Mouse (Mus musculus) hindbrain, embryonic 10.5 days (tissue): ENCODE data around the gene Dnajc10. TPM values are rescaled to one million over a fixed set of nuclear protein-coding genes. Genes with fewer than 3 reads are reported as not detected.

Experiments
- DNase-seq: peaks from one replicate; pipeline ENCODE4 v3.0.0-alpha.2; 2017; ENCODE audit warnings: low spot score
- H3K27ac ChIP-seq: fragments of 300-500 bp; sonication (generic); 2 replicates; pipeline ENCODE4 v1.5.1; 2016; ENCODE audit warnings: mild to moderate bottlenecking, moderate library complexity
- H3K27me3 ChIP-seq: fragments of 300-500 bp; sonication (generic); 2 replicates; pipeline ENCODE4 v1.6.1; 2016; ENCODE audit warnings: mild to moderate bottlenecking; ENCODE audit not compliant: poor library complexity, insufficient read depth, severe bottlenecking
- H3K36me3 ChIP-seq: fragments of 300-500 bp; sonication (generic); 2 replicates; pipeline ENCODE4 v1.6.1; 2016; ENCODE audit warnings: mild to moderate bottlenecking, moderate library complexity
- H3K4me1 ChIP-seq: fragments of 300-500 bp; sonication (generic); replicated peaks from 2 replicates; pipeline ENCODE4 v1.6.1; 2016; ENCODE audit warnings: mild to moderate bottlenecking
- H3K4me3 ChIP-seq: fragments of 300-500 bp; sonication (generic); 2 replicates; pipeline ENCODE4 v1.5.1; 2016; ENCODE audit warnings: mild to moderate bottlenecking, moderate library complexity
- H3K9me3 ChIP-seq: fragments of 300-500 bp; sonication (generic); 2 replicates; pipeline ENCODE4 v1.6.1; 2016; ENCODE audit warnings: mild to moderate bottlenecking, moderate library complexity
- WGBS: fragments of 180-500 bp; shearing (Covaris S2); methylation state at CpG from one replicate; pipeline ENCODE4 v1.1.7; 2016; 5-methylcytosine and 5-hydroxymethylcytosine counted together
- polyA plus RNA-seq: library from polyadenylated mRNA; unstranded; fragments of >200 nt; fragmentation: Nextera tagmentation; extraction: Ambion mirVana; gene quantifications from 2 replicates; pipeline ENCODE4 v1.2.1, GENCODE M21; 2016

Dnajc10 gene
- polyA plus RNA-seq = 74.3 and 83.8 TPM in 2 replicates

DNA sequence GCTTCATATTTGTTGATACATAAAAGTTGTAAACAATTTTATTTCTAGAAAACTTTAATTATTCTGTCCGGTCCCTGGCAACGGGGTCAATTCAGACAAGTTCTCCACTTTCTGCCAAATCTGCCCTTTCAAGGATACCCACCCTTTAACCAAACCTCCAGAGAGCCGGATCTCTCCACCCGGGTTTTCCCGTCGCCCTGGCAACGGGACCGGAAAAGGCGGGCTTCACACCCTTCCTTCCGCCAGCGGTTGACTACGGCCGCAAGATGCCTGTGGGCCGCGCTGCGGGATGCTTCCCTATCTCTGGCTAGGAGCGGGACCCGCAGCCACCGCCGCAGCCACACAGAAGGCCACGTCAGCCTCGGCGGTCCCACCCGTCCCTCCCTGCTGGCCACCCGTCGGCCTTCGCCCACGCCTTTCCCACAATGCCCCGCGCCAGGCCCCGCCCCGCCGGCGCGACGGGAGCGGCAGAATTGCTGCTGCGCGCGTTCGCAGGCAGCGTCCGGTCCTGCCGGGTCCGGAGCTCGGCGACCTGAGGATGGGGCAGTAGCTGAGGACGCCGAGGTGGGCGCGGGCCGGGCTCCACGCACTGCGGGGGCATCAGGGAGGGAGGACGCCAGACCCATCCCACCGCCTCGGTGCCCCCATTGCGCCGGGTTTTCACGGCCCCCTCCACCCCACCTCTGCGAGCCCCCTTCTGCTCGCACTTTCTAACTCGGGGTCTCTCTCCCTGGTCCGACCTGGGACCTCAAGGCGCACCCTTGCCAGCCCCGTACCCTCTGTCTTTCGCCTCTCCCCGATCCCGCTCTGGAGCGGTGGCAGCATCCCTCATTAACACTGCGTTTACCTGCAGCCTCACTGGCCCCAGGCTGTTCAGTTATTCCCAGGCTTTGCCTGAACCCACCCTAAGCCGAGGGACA is at the start of gene Dnajc10:
Gene Dnajc10 (plus strand): TSS at position 225 of the 920 bp plus-strand sequence.
- Histone ChIP-seq H3K36me3 (peaks cover 31% of the 10 kb centered on the region), H3K4me3 (peak within 1 kb of the TSS; percentile 89), H3K27me3 (no peaks in the 10 kb centered on the region), H3K27ac (peak within 1 kb of the TSS; percentile 98), H3K9me3 (no peaks in the 10 kb centered on the region), H3K4me1 (peaks cover 20% of the 10 kb centered on the region)
- DNase-seq = peak; percentile 95
- WGBS = under 1% methylated on average over 72 of the region's 72 CpGs

DNA sequence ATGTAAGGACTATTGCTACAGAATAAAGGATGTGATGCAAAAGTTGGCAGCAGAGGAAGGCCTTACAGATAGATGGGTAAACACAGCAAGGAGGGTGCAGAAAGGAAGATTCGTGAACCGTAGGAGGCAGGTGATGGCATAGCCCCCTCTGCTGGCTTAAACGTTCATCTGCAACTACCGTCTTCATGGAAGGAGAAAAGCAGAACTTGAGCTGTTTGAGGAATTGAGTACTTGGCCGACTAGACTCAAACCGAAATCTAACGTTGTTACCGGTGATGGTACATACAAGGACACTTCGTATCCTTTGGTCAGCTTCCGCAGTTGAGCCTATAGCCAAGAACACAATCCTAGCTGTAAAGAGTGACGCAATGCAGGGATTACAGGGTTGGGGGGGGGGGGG is 48.4 kb upstream of the Dnajc10 start:
- 24% methylated on average over 11 of the region's 11 CpGs for WGBS
- Histone ChIP-seq H3K27me3 (no peaks in the 10 kb centered on the region), H3K4me3 (no peak overlapping the region; the same call in 1 of the 2 replicates), H3K4me1 (no peaks in the 10 kb centered on the region), H3K27ac (no peak overlapping the region), H3K36me3 (no peaks in the 10 kb centered on the region), H3K9me3 (no peaks in the 10 kb centered on the region)
- DNase-seq = peak; percentile 68

DNA sequence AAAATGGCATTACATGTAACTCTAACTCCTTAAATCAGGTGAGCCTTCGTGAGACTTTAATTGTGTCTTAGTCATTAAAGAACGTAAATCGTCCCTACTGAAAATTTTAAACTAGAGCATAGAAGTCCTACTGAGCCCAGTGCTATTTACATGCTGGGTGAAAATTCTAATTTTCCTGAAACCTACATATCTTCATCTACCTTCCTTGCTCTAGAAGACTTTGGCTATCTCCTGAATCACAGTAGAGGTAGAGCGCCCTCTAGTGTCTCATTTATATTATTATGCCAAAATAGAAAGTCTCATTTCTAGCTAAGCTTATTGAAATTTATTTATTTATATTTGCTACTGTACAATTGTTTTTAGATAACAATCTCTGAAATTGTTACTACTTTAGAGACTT is 47.2 kb upstream of the Dnajc10 start:
- DNase-seq = no peak
- Histone ChIP-seq H3K4me3 (no peak overlapping the region), H3K27ac (no peak overlapping the region), H3K9me3 (no peaks in the 10 kb centered on the region), H3K4me1 (no peaks in the 10 kb centered on the region), H3K27me3 (no peaks in the 10 kb centered on the region), H3K36me3 (no peaks in the 10 kb centered on the region)
- 56% methylated on average over 4 of the region's 4 CpGs for WGBS

DNA sequence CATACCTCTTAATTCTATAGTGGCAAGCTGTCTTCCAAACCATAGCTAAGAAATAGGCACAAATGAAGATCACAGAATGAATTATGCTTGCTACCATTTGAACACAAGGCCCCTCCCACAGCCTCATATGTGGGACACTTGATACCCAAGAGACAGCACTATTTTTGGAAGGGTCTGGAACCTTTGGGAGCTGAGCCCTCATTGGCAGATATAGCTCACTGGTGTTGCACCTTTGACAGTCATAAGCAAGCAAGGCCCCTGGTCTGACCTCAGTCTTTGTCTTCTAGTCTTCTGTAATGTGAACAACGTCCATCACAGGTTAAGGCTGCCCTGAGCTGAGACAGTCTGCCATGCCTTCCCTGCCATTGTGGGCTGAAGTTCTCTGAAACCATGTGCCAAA is 43.8 kb upstream of the Dnajc10 start:
- 86% methylated on average over 1 of the region's 1 CpGs for WGBS
- Histone ChIP-seq H3K4me1 (no peaks in the 10 kb centered on the region), H3K27ac (no peak overlapping the region), H3K4me3 (no peak overlapping the region), H3K27me3 (no peaks in the 10 kb centered on the region), H3K36me3 (no peaks in the 10 kb centered on the region), H3K9me3 (no peaks in the 10 kb centered on the region)
- no peak for DNase-seq

DNA sequence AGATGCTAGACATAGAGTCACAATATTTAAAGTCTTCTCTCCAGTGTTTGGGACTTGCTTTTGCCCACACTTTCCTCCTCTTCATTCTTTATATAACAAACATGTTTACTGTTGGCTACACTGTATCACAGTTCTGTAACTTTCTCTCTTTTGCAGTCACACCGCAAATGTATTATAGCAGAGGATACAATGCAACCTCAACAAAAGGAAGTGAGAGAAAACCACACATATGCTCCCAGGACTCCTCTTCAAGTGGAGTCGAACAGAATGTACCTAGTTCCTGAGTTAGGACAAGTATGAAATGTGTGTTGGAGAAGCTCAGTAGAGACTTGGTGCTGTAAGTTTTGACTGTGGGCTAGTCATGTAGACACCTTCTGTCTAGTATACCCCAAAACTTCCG is 42.2 kb upstream of the Dnajc10 start:
- Histone ChIP-seq H3K4me3 (no peak overlapping the region), H3K27ac (no peak overlapping the region), H3K36me3 (no peaks in the 10 kb centered on the region), H3K9me3 (no peaks in the 10 kb centered on the region), H3K27me3 (no peaks in the 10 kb centered on the region), H3K4me1 (no peaks in the 10 kb centered on the region)
- WGBS = 90% methylated on average over 3 of the region's 3 CpGs
- no peak for DNase-seq

DNA sequence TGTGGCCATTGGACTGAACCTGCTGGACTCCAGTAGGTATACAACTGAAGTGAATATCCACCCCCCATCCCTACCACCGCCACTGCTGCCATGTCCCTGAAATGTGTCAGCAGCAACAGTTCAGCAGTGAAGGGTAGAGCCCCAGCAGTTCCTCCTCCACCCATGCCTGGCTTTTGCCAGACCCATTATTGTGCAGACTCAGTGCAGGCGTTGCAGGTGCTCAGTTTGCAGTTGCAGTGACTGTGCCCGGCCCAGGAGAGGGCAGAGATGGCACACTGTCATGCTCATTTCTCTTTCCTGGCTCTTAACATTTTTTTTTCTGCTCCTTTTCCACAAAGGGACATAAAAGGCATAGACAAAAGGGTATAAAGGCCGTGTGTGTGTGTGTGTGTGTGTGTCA is 41.5 kb upstream of the Dnajc10 start:
- no peak overlapping the region for H3K27ac ChIP-seq
- no peak overlapping the region for H3K4me3 ChIP-seq
- no peak for DNase-seq
- no peaks in the 10 kb centered on the region for H3K27me3 ChIP-seq
- 84% methylated on average over 4 of the region's 4 CpGs for WGBS
- no peaks in the 10 kb centered on the region for H3K9me3 ChIP-seq
- H3K4me1 ChIP-seq = no peaks in the 10 kb centered on the region
- no peaks in the 10 kb centered on the region for H3K36me3 ChIP-seq

DNA sequence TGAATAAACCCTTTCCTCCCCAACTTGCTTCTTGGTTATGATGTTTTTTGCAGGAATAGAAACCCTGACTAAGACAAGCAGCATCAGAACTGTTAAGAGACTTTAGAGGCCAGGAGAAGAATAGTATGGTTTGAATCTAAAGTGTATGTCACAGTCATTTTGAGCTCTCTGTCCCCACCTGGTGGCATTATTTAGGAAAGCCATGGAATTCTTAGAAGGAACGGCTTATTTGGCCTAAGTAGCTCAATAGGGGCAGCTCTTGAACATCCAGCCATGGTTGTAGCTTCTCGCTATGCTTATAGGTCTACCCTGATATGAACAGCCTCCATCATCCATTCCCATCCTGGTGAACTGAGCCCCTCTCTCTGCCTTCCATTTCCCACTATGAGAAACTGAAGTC is 40.1 kb upstream of the Dnajc10 start:
- WGBS = 56% methylated on average over 2 of the region's 2 CpGs
- peak; percentile 6 for DNase-seq
- H3K27ac ChIP-seq = no peak overlapping the region
- no peak overlapping the region for H3K4me3 ChIP-seq
- H3K36me3 ChIP-seq = no peaks in the 10 kb centered on the region
- H3K4me1 ChIP-seq = no peaks in the 10 kb centered on the region
- no peaks in the 10 kb centered on the region for H3K27me3 ChIP-seq
- H3K9me3 ChIP-seq = no peaks in the 10 kb centered on the region

DNA sequence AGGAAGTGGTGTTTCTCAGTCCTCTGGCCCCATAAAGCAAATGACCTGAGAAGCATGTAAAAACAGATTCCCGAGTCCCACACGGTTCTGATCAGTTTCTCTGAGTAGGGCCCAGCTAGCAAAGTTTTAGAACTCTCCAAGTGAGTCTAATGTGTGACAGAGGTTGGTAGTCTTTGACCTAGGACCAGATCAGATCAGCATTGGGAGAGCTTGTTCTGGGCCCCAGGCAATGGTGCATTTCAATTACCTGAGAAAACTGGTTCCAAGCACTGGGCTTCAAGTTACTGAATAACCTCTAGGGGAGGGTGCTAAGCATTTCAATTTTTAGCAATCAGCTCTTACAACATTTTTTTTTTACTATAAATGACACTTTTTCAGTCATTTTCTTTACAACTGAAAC is 33.1 kb upstream of the Dnajc10 start:
- 82% methylated on average over 2 of the region's 2 CpGs for WGBS
- H3K27ac ChIP-seq = no peak overlapping the region
- H3K36me3 ChIP-seq = no peaks in the 10 kb centered on the region
- H3K4me3 ChIP-seq = no peak overlapping the region
- DNase-seq = no peak
- H3K4me1 ChIP-seq = no peaks in the 10 kb centered on the region
- H3K9me3 ChIP-seq = 0 out of 2 replicates have a peak, but pooled peaks cover 3% of the 10 kb centered on the region
- no peaks in the 10 kb centered on the region for H3K27me3 ChIP-seq

DNA sequence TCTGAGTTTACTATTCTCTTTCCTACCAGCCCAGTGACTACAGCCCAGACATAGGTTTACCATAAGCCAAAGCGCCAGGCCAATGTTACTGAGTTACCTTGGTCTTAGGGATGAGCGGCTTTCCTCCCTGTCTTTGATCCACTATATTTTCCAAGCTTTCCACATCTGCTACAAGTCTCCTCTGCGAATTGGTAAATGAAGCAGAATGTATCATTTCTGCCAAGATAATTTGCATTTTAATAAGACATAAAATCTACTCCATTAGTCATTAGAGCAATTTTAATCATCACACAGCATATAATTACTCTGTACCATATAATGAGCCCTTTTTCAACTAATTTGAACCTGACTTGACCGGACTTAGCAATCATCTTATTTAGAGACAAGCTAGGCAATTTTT is 28.9 kb upstream of the Dnajc10 start:
- Histone ChIP-seq H3K4me3 (no peak overlapping the region), H3K27me3 (no peaks in the 10 kb centered on the region), H3K4me1 (no peaks in the 10 kb centered on the region), H3K9me3 (0 out of 2 replicates have a peak, but pooled peaks cover 3% of the 10 kb centered on the region), H3K27ac (no peak overlapping the region), H3K36me3 (no peaks in the 10 kb centered on the region)
- WGBS = 91% methylated on average over 4 of the region's 4 CpGs
- no peak for DNase-seq

DNA sequence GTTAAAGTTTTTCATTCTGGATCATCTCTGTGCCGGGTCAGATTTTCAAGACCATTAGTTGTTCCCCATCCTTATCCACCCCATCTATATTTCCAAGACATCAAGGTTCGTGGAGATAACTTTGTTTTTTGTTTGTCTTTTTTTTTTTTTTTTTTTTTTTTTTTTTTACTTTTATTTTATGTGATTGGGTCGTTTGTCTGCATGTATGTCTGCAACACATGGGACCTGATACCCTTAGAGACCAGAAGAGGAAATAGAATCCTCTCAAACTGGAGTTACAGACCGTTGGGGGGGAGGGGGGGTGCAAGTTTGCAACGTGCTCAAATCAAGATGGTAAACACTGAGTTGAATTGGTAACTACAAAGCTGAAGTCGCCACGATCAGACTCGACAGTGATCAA is 23.1 kb upstream of the Dnajc10 start, which contains the start of gene Prdx6b:
Gene Prdx6b (plus strand): TSS at position 301 of the 400 bp plus-strand sequence.
- no peak for DNase-seq
- Histone ChIP-seq H3K4me1 (no peaks in the 10 kb centered on the region), H3K9me3 (no peaks in the 10 kb centered on the region), H3K27ac (no peak within 1 kb of the TSS), H3K36me3 (no peaks in the 10 kb centered on the region), H3K4me3 (no peak within 1 kb of the TSS), H3K27me3 (no peaks in the 10 kb centered on the region)
- WGBS = 86% methylated on average over 8 of the region's 8 CpGs

DNA sequence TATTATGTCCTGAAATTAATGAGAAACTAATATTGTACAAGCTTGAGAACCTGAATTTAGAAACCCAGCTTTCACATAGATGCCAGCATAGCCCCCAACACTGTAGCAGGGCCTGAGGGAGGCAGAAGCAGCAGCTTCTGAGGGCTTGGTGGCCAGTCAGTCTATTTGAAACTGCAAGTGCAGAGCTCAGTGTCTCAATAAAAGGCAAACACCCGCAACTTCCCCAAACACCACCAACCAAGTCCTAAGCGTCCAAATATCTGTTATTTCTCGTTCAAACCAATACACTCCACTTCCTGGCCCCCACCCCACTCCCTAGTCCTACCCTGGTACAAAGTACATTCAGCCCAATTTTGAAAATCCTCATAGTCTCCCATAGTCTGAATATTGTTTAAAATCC is 16.9 kb upstream of the Dnajc10 start:
- WGBS = 75% methylated on average over 3 of the region's 3 CpGs
- Histone ChIP-seq H3K36me3 (no peaks in the 10 kb centered on the region), H3K27ac (no peak overlapping the region), H3K27me3 (no peaks in the 10 kb centered on the region), H3K4me3 (no peak overlapping the region), H3K9me3 (no peaks in the 10 kb centered on the region), H3K4me1 (no peaks in the 10 kb centered on the region)
- no peak for DNase-seq

DNA sequence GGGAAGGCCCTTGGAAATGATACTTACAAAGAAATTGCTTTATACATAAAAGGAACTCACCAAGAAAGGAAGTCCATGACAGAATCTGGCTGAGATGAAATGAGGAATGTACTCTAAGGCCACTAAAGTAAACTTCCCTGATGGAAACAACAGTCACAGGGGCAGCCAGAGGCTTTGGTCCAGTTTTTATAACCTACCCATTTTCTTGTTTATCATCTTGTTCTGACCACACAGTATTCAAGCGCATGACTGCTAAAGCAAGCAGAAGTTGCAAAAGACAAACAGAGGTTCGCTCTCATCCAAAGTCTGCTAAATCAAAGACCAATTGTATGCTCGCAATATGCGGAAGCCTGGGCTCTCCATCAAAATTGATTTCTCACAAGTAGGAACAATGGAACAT is 14.5 kb upstream of the Dnajc10 start:
- no peak overlapping the region for H3K27ac ChIP-seq
- H3K9me3 ChIP-seq = no peaks in the 10 kb centered on the region
- 91% methylated on average over 4 of the region's 4 CpGs for WGBS
- no peak for DNase-seq
- no peak overlapping the region for H3K4me3 ChIP-seq
- H3K4me1 ChIP-seq = no peaks in the 10 kb centered on the region
- H3K36me3 ChIP-seq = no peaks in the 10 kb centered on the region
- H3K27me3 ChIP-seq = no peaks in the 10 kb centered on the region

DNA sequence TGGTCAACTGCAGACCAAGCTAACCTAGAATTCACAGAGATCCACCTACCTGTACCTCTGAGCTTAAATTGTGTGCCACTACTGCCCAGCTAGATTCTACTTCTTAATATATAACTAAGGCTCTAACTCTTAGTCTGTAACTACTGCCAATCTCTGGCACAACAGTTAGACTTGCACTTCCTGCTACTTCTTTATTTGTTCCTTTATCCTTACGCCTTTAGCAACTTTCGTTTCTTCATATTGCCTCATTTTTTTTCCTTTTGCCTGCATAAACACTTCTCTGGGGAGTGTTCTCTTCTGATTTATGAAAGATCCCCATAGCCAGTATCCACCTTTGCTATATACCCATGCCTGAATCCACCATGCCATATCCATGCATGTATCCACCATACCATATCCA is 11.3 kb upstream of the Dnajc10 start:
- H3K4me3 ChIP-seq = no peak overlapping the region
- H3K27me3 ChIP-seq = no peaks in the 10 kb centered on the region
- no peaks in the 10 kb centered on the region for H3K4me1 ChIP-seq
- 96% methylated on average over 2 of the region's 2 CpGs for WGBS
- no peak overlapping the region for H3K27ac ChIP-seq
- DNase-seq = no peak
- H3K36me3 ChIP-seq = no peaks in the 10 kb centered on the region
- no peaks in the 10 kb centered on the region for H3K9me3 ChIP-seq
